8 mouse cellular contexts compared by ENCODE assay signal in genomic region chr5:72867036-72867672, GRCm38 (mm10). TPM values are rescaled to one million over a fixed set of nuclear protein-coding genes. Genes with fewer than 3 reads are reported as not detected.
DNase-seq lines count a peak whose midpoint lies in the region; ATAC-seq and TF ChIP-seq lines count a peak whose summit lies in the region.

No protein-coding gene starts in this region.

- no peaks in the 10 kb centered on the region; the same call in 1 of the 2 replicates for H3K4me1 ChIP-seq in heart, embryonic 11.5 days (ENCODE audit: control insufficient read depth, insufficient read depth, low read length)
- H3K4me1 ChIP-seq in heart, embryonic 16.5 days (ENCODE audit: control insufficient read depth, insufficient read depth, low read length): peaks cover 25% of the 10 kb centered on the region
- no peaks in the 10 kb centered on the region for H3K4me1 ChIP-seq in cerebellum, adult 2 months (ENCODE audit: control insufficient read depth, insufficient read depth, low read length)

- H3K9ac ChIP-seq in heart, embryonic 11.5 days (ENCODE audit: low read depth, low read length): 0 out of 2 replicates have a peak overlapping the region, but pooled peaks have one; percentile 72
- peak overlapping the region; percentile 82 for H3K9ac ChIP-seq in heart, embryonic 16.5 days (ENCODE audit: low read length)

- 32% methylated on average over 16 of the region's 16 CpGs for whole genome bisulfite sequencing in heart, embryonic 11.5 days (ENCODE audit: insufficient replicate concordance)
- 38% methylated on average over 16 of the region's 16 CpGs for WGBS in heart, embryonic 16.5 days
- 65% methylated on average over 16 of the region's 16 CpGs for WGBS in cerebellum, adult 2 months

- peak overlapping the region; percentile 85 for H3K4me2 ChIP-seq in heart, embryonic 11.5 days
- peak overlapping the region; percentile 94 for H3K4me2 ChIP-seq in heart, embryonic 16.5 days (ENCODE audit: low read depth, low read length)

- H3K4me3 ChIP-seq in heart, embryonic 11.5 days (ENCODE audit: low read depth, low read length): peak overlapping the region; percentile 64
- peak overlapping the region; percentile 85 for H3K4me3 ChIP-seq in heart, embryonic 16.5 days (ENCODE audit: low read length)
- no peak overlapping the region for H3K4me3 ChIP-seq in cerebellum, adult 2 months (replicated peaks; ENCODE audit: insufficient read depth, low read depth, low read length)

- no peak for TF ChIP-seq CTCF in cerebellum, adult 2 months (IDR thresholded peaks at IDR 0.05; ENCODE audit: borderline replicate concordance, insufficient read depth, low read depth, low read length)

- peaks cover 2% of the 10 kb centered on the region; the same call in 1 of the 2 replicates for H3K9me3 ChIP-seq in heart, embryonic 11.5 days (replicated peaks; ENCODE audit: control insufficient read depth, low read length)
- H3K9me3 ChIP-seq in heart, embryonic 16.5 days (replicated peaks; ENCODE audit: control insufficient read depth, low read length): 0 out of 2 replicates have a peak, but pooled peaks cover 3% of the 10 kb centered on the region

- ATAC-seq in heart, embryonic 11.5 days (replicated peaks; ENCODE audit: insufficient number of reproducible peaks, low FRiP score, low TSS enrichment): no peak
- ATAC-seq in heart, embryonic 16.5 days (replicated peaks; ENCODE audit: extremely low read depth, insufficient read depth, low FRiP score): no peak

- TF ChIP-seq POLR2A in cerebellum, adult 2 months (IDR thresholded peaks at IDR 0.05; ENCODE audit: borderline replicate concordance, insufficient read depth, low read length): no peak

- peaks cover 4% of the 10 kb centered on the region; the same call in 1 of the 2 replicates for H3K27me3 ChIP-seq in heart, embryonic 11.5 days (ENCODE audit: control insufficient read depth, insufficient read depth, low read length)
- H3K27me3 ChIP-seq in heart, embryonic 16.5 days (ENCODE audit: control insufficient read depth, insufficient read depth, low read length): no peaks in the 10 kb centered on the region
- H3K27me3 ChIP-seq in cerebellum, adult 2 months (ENCODE audit: control insufficient read depth, insufficient read depth, low read length): no peaks in the 10 kb centered on the region

- no peak overlapping the region for H3K27ac ChIP-seq in heart, embryonic 11.5 days (ENCODE audit: low read depth, low read length)
- H3K27ac ChIP-seq in heart, embryonic 16.5 days (ENCODE audit: low read length): no peak overlapping the region
- H3K27ac ChIP-seq in cerebellum, adult 2 months (ENCODE audit: insufficient read depth, low read length): no peak overlapping the region

- no peak for DNase-seq in heart, adult 8-10 months (ENCODE audit: low spot score)
- DNase-seq in 416B (ENCODE audit: low read depth): peak; percentile 57
- DNase-seq in lung, postnatal 25 days (ENCODE audit: low spot score): peak; percentile 26
- DNase-seq in cerebellum, postnatal 14 days: no peak
- no peak for DNase-seq in frontal cortex, postnatal 14 days (ENCODE audit: low spot score in 2 of 2)
- no peak for DNase-seq in cerebellum, adult 2 months

- no peaks in the 10 kb centered on the region for H3K36me3 ChIP-seq in heart, embryonic 11.5 days (ENCODE audit: control insufficient read depth, insufficient read depth, low read length)
- no peaks in the 10 kb centered on the region for H3K36me3 ChIP-seq in heart, embryonic 16.5 days (ENCODE audit: control insufficient read depth, insufficient read depth)

RNA-seq across cellular contexts. Expression of gene Tec, which starts 1.1 kb away (rescaled TPM):
- polyA plus RNA-seq in heart, embryonic 11.5 days (2014; fragmentation: Nextera tagmentation; extraction: Ambion mirVana): 11.9 and 14.5 TPM in 2 replicates
- total RNA-seq in heart, adult 8-10 months (2022): 10 to 100 TPM; 13.2 to 14.5 (median 13.5) TPM
- polyA plus RNA-seq in heart, embryonic 16.5 days (2015; fragmentation: Nextera tagmentation; extraction: Ambion mirVana): 17.9 and 23.0 TPM in 2 replicates
- 1.8 and 2.5 TPM in 2 replicates for polyA plus RNA-seq in cerebellum, adult 2 months (2012; rRNA removed)

RNA-seq across cellular contexts. Expression of gene Slain2, which starts 47.0 kb away (rescaled TPM):
- 23.1 and 25.2 TPM in 2 replicates for polyA plus RNA-seq in heart, embryonic 11.5 days (2014; fragmentation: Nextera tagmentation; extraction: Ambion mirVana)
- total RNA-seq in heart, adult 8-10 months (2022): 100 to 1,000 TPM; 140 to 190 (median 176) TPM
- 22.6 and 24.0 TPM in 2 replicates for polyA plus RNA-seq in heart, embryonic 16.5 days (2015; fragmentation: Nextera tagmentation; extraction: Ambion mirVana)
- 15.4 and 16.2 TPM in 2 replicates for polyA plus RNA-seq in cerebellum, adult 2 months (2012; rRNA removed)

Comparison
In these comparisons a context has a peak if more than half of its experiments do, and no peak if none do; other contexts are left out.
1. DNase-seq: peak in 416B (single experiment) and lung, postnatal 25 days (single experiment); none in heart, adult 8-10 months (single experiment), cerebellum, postnatal 14 days (0 of 2), frontal cortex, postnatal 14 days (0 of 2) and cerebellum, adult 2 months (0 of 2).